Mouse (Mus musculus): ENCODE results near the gene Chst11. TPM values are rescaled to one million over a fixed set of nuclear protein-coding genes. Genes with fewer than 3 reads are reported as not detected.

Chst11 gene
- polyA plus RNA-seq, 1 experiment = 21.1 TPM

- WGBS = 90% methylated on average over 3 of the region's 3 CpGs
- no peak overlapping the region for H3K4me3 ChIP-seq (replicated peaks; ENCODE audit: insufficient read depth, low read depth, low read length)
- TF ChIP-seq CTCF (IDR thresholded peaks at IDR 0.05; ENCODE audit: borderline replicate concordance, insufficient read depth, low read depth, low read length) (no peak), POLR2A (IDR thresholded peaks at IDR 0.05; ENCODE audit: borderline replicate concordance, insufficient read depth, low read length) (no peak)
- no peaks in the 10 kb centered on the region for H3K27me3 ChIP-seq (ENCODE audit: control insufficient read depth, insufficient read depth, low read length)
- H3K27ac ChIP-seq (ENCODE audit: insufficient read depth, low read length) = no peak overlapping the region
- no peaks in the 10 kb centered on the region for H3K4me1 ChIP-seq (ENCODE audit: control insufficient read depth, insufficient read depth, low read length)
- DNase-seq = no peak
Observed at GRCm38 (mm10) chr10:83099669-83100068, 114.4 kb downstream of the Chst11 start.

- 91% methylated on average over 8 of the region's 8 CpGs for WGBS
- H3K4me1 ChIP-seq (ENCODE audit: control insufficient read depth, insufficient read depth, low read length) = no peaks in the 10 kb centered on the region
Observed at GRCm38 (mm10) chr10:83100890-83101289, 115.6 kb downstream of the Chst11 start.

GRCm38 (mm10) chr10:83101421-83102207 is 116.3 kb downstream of the Chst11 start:
- Histone ChIP-seq H3K4me1 (ENCODE audit: control insufficient read depth, insufficient read depth, low read length) (no peaks in the 10 kb centered on the region), H3K27me3 (ENCODE audit: control insufficient read depth, insufficient read depth, low read length) (no peaks in the 10 kb centered on the region), H3K4me3 (replicated peaks; ENCODE audit: insufficient read depth, low read depth, low read length) (no peak overlapping the region), H3K27ac (ENCODE audit: insufficient read depth, low read length) (no peak overlapping the region)
- DNase-seq = no peak
- no peak for TF ChIP-seq POLR2A (IDR thresholded peaks at IDR 0.05; ENCODE audit: borderline replicate concordance, insufficient read depth, low read length)
- no peak for TF ChIP-seq CTCF (IDR thresholded peaks at IDR 0.05; ENCODE audit: borderline replicate concordance, insufficient read depth, low read depth, low read length)
- 92% methylated on average over 9 of the region's 9 CpGs for WGBS

More at GRCm38 (mm10) chr10:83100890-83101289, 115.6 kb downstream of the Chst11 start:
- no peaks in the 10 kb centered on the region for H3K27me3 ChIP-seq (ENCODE audit: control insufficient read depth, insufficient read depth, low read length)
- no peak for DNase-seq
- no peak for TF ChIP-seq POLR2A (IDR thresholded peaks at IDR 0.05; ENCODE audit: borderline replicate concordance, insufficient read depth, low read length)
- TF ChIP-seq CTCF (IDR thresholded peaks at IDR 0.05; ENCODE audit: borderline replicate concordance, insufficient read depth, low read depth, low read length) = no peak
- H3K27ac ChIP-seq (ENCODE audit: insufficient read depth, low read length) = no peak overlapping the region
- no peak overlapping the region for H3K4me3 ChIP-seq (replicated peaks; ENCODE audit: insufficient read depth, low read depth, low read length)

GRCm38 (mm10) chr10:83102745-83103144 is 117.4 kb downstream of the Chst11 start:
- WGBS = 67% methylated on average over 15 of the region's 15 CpGs
- Histone ChIP-seq H3K27me3 (ENCODE audit: control insufficient read depth, insufficient read depth, low read length) (no peaks in the 10 kb centered on the region), H3K4me3 (replicated peaks; ENCODE audit: insufficient read depth, low read depth, low read length) (no peak overlapping the region), H3K27ac (ENCODE audit: insufficient read depth, low read length) (no peak overlapping the region), H3K4me1 (ENCODE audit: control insufficient read depth, insufficient read depth, low read length) (peaks cover 5% of the 10 kb centered on the region)
- DNase-seq = no peak
- no peak for TF ChIP-seq POLR2A (IDR thresholded peaks at IDR 0.05; ENCODE audit: borderline replicate concordance, insufficient read depth, low read length)
- no peak for TF ChIP-seq CTCF (IDR thresholded peaks at IDR 0.05; ENCODE audit: borderline replicate concordance, insufficient read depth, low read depth, low read length)

- H3K27me3 ChIP-seq (ENCODE audit: control insufficient read depth, insufficient read depth, low read length) = no peaks in the 10 kb centered on the region
- DNase-seq = no peak
- no peak overlapping the region for H3K27ac ChIP-seq (ENCODE audit: insufficient read depth, low read length)
- no peak for TF ChIP-seq CTCF (IDR thresholded peaks at IDR 0.05; ENCODE audit: borderline replicate concordance, insufficient read depth, low read depth, low read length)
- no peak for TF ChIP-seq POLR2A (IDR thresholded peaks at IDR 0.05; ENCODE audit: borderline replicate concordance, insufficient read depth, low read length)
- 96% methylated on average over 8 of the region's 8 CpGs for WGBS
- H3K4me1 ChIP-seq (ENCODE audit: control insufficient read depth, insufficient read depth, low read length) = peaks cover 12% of the 10 kb centered on the region
- H3K4me3 ChIP-seq (replicated peaks; ENCODE audit: insufficient read depth, low read depth, low read length) = no peak overlapping the region
Observed at GRCm38 (mm10) chr10:83104221-83104620, 118.9 kb downstream of the Chst11 start.

- Histone ChIP-seq H3K4me1 (ENCODE audit: control insufficient read depth, insufficient read depth, low read length) (peaks cover 23% of the 10 kb centered on the region), H3K27ac (ENCODE audit: insufficient read depth, low read length) (no peak overlapping the region), H3K4me3 (replicated peaks; ENCODE audit: insufficient read depth, low read depth, low read length) (no peak overlapping the region), H3K27me3 (ENCODE audit: control insufficient read depth, insufficient read depth, low read length) (no peaks in the 10 kb centered on the region)
- DNase-seq = no peak
- TF ChIP-seq POLR2A (IDR thresholded peaks at IDR 0.05; ENCODE audit: borderline replicate concordance, insufficient read depth, low read length) = no peak
- no peak for TF ChIP-seq CTCF (IDR thresholded peaks at IDR 0.05; ENCODE audit: borderline replicate concordance, insufficient read depth, low read depth, low read length)
- WGBS = 73% methylated on average over 7 of the region's 7 CpGs
Observed at GRCm38 (mm10) chr10:83106152-83106746, 121.0 kb downstream of the Chst11 start.

GRCm38 (mm10) chr10:83107385-83107784 is 122.1 kb downstream of the Chst11 start:
- Histone ChIP-seq H3K27ac (ENCODE audit: insufficient read depth, low read length) (no peak overlapping the region; the same call in 1 of the 2 replicates), H3K4me1 (ENCODE audit: control insufficient read depth, insufficient read depth, low read length) (peaks cover 26% of the 10 kb centered on the region), H3K27me3 (ENCODE audit: control insufficient read depth, insufficient read depth, low read length) (no peaks in the 10 kb centered on the region), H3K4me3 (replicated peaks; ENCODE audit: insufficient read depth, low read depth, low read length) (no peak overlapping the region)
- DNase-seq = no peak
- 84% methylated on average over 8 of the region's 8 CpGs for WGBS
- TF ChIP-seq CTCF (IDR thresholded peaks at IDR 0.05; ENCODE audit: borderline replicate concordance, insufficient read depth, low read depth, low read length) = no peak
- TF ChIP-seq POLR2A (IDR thresholded peaks at IDR 0.05; ENCODE audit: borderline replicate concordance, insufficient read depth, low read length) = no peak
